Mouse (Mus musculus): ENCODE data around the gene Rcbtb2. TPM values are rescaled to one million over a fixed set of nuclear protein-coding genes. Genes with fewer than 3 reads are reported as not detected.
"Not testable (repeated sequence)": the region's sequence is repeated elsewhere in the genome, so short reads cannot be mapped to it uniquely, and the experiment has no call there.

Rcbtb2 gene
- total and polyA plus RNA-seq, 2 experiments from 2014 or later = 58.3 to 64.9 TPM

- 77% methylated on average over 13 of the region's 13 CpGs for WGBS
- no peak for TF ChIP-seq CTCF (IDR thresholded peaks at IDR 0.05; ENCODE audit: low read depth)
These were observed 27.9 kb upstream of the Rcbtb2 start for GRCm38 (mm10) chr14:73094802-73095550.

GRCm38 (mm10) chr14:73098677-73099387 is 24.0 kb upstream of the Rcbtb2 start:
- WGBS = 45% methylated on average over 10 of the region's 10 CpGs
- H3K9ac ChIP-seq (replicated peaks; ENCODE audit: low read length) = no peak overlapping the region
- no peaks in the 10 kb centered on the region for H3K36me3 ChIP-seq (ENCODE audit: insufficient read depth, low read length)
- H3K4me3 ChIP-seq (ENCODE audit: low read length) = no peak overlapping the region
- TF ChIP-seq CTCF (IDR thresholded peaks at IDR 0.05; ENCODE audit: low read depth) = peak; percentile 86
- no peaks in the 10 kb centered on the region for H3K4me1 ChIP-seq (ENCODE audit: insufficient read depth, low read length)
- no peak overlapping the region for H3K27ac ChIP-seq
- no peak overlapping the region for H3K4me2 ChIP-seq (ENCODE audit: low read depth, low read length)
- no peak for ATAC-seq
- H3K9me3 ChIP-seq (ENCODE audit: low read length) = no peaks in the 10 kb centered on the region
- peak; percentile 83 for DNase-seq (ENCODE audit: low spot score)
- H3K27me3 ChIP-seq (ENCODE audit: insufficient read depth, low read length) = 0 out of 2 replicates have a peak, but pooled peaks cover 5% of the 10 kb centered on the region

More at GRCm38 (mm10) chr14:73094802-73095550, 27.9 kb upstream of the Rcbtb2 start:
- ATAC-seq (no peak), DNase-seq (ENCODE audit: low spot score) (no peak)
- Histone ChIP-seq H3K27ac (no peak overlapping the region), H3K4me1 (ENCODE audit: insufficient read depth, low read length) (no peaks in the 10 kb centered on the region), H3K36me3 (ENCODE audit: insufficient read depth, low read length) (no peaks in the 10 kb centered on the region), H3K4me2 (ENCODE audit: low read depth, low read length) (no peak overlapping the region), H3K4me3 (ENCODE audit: low read length) (no peak overlapping the region), H3K9ac (replicated peaks; ENCODE audit: low read length) (no peak overlapping the region), H3K9me3 (ENCODE audit: low read length) (no peaks in the 10 kb centered on the region), H3K27me3 (ENCODE audit: insufficient read depth, low read length) (0 out of 2 replicates have a peak, but pooled peaks cover 5% of the 10 kb centered on the region)

GRCm38 (mm10) chr14:73102270-73102865 is 20.5 kb upstream of the Rcbtb2 start:
- ATAC-seq (no peak), DNase-seq (ENCODE audit: low spot score) (no peak)
- H3K9ac ChIP-seq (replicated peaks; ENCODE audit: low read length) = no peak overlapping the region
- no peaks in the 10 kb centered on the region for H3K36me3 ChIP-seq (ENCODE audit: insufficient read depth, low read length)
- H3K9me3 ChIP-seq (ENCODE audit: low read length) = no peaks in the 10 kb centered on the region
- no peak overlapping the region for H3K4me3 ChIP-seq (ENCODE audit: low read length)
- H3K4me1 ChIP-seq (ENCODE audit: insufficient read depth, low read length) = no peaks in the 10 kb centered on the region
- no peak overlapping the region for H3K4me2 ChIP-seq (ENCODE audit: low read depth, low read length)
- WGBS = 75% methylated on average over 12 of the region's 12 CpGs
- 0 out of 2 replicates have a peak, but pooled peaks cover 5% of the 10 kb centered on the region for H3K27me3 ChIP-seq (ENCODE audit: insufficient read depth, low read length)
- TF ChIP-seq CTCF (IDR thresholded peaks at IDR 0.05; ENCODE audit: low read depth) = no peak
- no peak overlapping the region for H3K27ac ChIP-seq

- not testable (repeated sequence) for H3K27ac ChIP-seq; H3K9ac ChIP-seq (replicated peaks; ENCODE audit: low read length); H3K4me3 ChIP-seq (ENCODE audit: low read length); H3K27me3 ChIP-seq (ENCODE audit: insufficient read depth, low read length); H3K9me3 ChIP-seq (ENCODE audit: low read length); H3K4me1 ChIP-seq (ENCODE audit: insufficient read depth, low read length); H3K4me2 ChIP-seq (ENCODE audit: low read depth, low read length); H3K36me3 ChIP-seq (ENCODE audit: insufficient read depth, low read length); ATAC-seq; DNase-seq (ENCODE audit: low spot score)
- WGBS = 46% methylated on average over 4 of the region's 4 CpGs
These were observed 19.9 kb upstream of the Rcbtb2 start for GRCm38 (mm10) chr14:73102986-73103385.

- 86% methylated on average over 6 of the region's 6 CpGs for WGBS
- H3K4me2 ChIP-seq (ENCODE audit: low read depth, low read length) = no peak overlapping the region
- TF ChIP-seq CTCF (IDR thresholded peaks at IDR 0.05; ENCODE audit: low read depth) = no peak
- ATAC-seq (no peak), DNase-seq (ENCODE audit: low spot score) (no peak)
- no peaks in the 10 kb centered on the region for H3K9me3 ChIP-seq (ENCODE audit: low read length)
- no peak overlapping the region for H3K9ac ChIP-seq (replicated peaks; ENCODE audit: low read length)
- H3K27ac ChIP-seq = no peak overlapping the region
- no peaks in the 10 kb centered on the region for H3K27me3 ChIP-seq (ENCODE audit: insufficient read depth, low read length)
- no peaks in the 10 kb centered on the region for H3K4me1 ChIP-seq (ENCODE audit: insufficient read depth, low read length)
- H3K36me3 ChIP-seq (ENCODE audit: insufficient read depth, low read length) = no peaks in the 10 kb centered on the region
- no peak overlapping the region for H3K4me3 ChIP-seq (ENCODE audit: low read length)
These were observed 17.9 kb upstream of the Rcbtb2 start for GRCm38 (mm10) chr14:73104913-73105312.

GRCm38 (mm10) chr14:73105407-73106185 is 17.2 kb upstream of the Rcbtb2 start:
- Histone ChIP-seq H3K4me1 (ENCODE audit: insufficient read depth, low read length) (no peaks in the 10 kb centered on the region), H3K27ac (no peak overlapping the region), H3K9me3 (ENCODE audit: low read length) (no peaks in the 10 kb centered on the region), H3K4me2 (ENCODE audit: low read depth, low read length) (no peak overlapping the region), H3K4me3 (ENCODE audit: low read length) (no peak overlapping the region), H3K9ac (replicated peaks; ENCODE audit: low read length) (no peak overlapping the region), H3K27me3 (ENCODE audit: insufficient read depth, low read length) (no peaks in the 10 kb centered on the region), H3K36me3 (ENCODE audit: insufficient read depth, low read length) (no peaks in the 10 kb centered on the region)
- ATAC-seq (peak; percentile 41), DNase-seq (ENCODE audit: low spot score) (no peak)
- WGBS = 42% methylated on average over 11 of the region's 11 CpGs
- TF ChIP-seq CTCF (IDR thresholded peaks at IDR 0.05; ENCODE audit: low read depth) = no peak
